8 mouse cellular contexts compared by ENCODE assay signal in the genomic region with DNA sequence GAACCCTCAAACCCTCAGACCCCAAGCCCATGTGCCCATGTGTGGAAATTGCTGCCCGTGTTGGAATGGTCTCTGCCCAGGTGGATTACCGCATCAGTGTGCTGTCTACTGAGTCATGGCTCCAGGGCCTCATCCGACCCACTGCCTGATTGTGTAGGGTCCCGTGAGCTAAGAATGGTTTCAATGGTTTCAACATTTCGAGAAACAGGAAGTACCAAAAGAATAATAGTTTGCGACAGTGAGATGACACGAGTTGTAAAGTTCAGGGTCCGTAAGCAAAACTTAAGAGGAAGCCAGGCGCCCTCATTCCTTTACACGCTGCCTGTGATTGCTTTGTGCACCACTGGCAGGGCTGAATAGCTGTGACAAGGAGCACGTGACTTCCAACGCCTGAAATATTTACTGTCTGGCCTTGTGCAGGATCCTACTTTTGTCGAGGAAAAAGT. TPM values are rescaled to one million over a fixed set of nuclear protein-coding genes. Genes with fewer than 3 reads are reported as not detected.
DNase-seq lines count a peak whose midpoint lies in the region; ATAC-seq and TF ChIP-seq lines count a peak whose summit lies in the region.

No protein-coding gene starts in this region.

- peaks cover 21% of the 10 kb centered on the region for H3K4me1 ChIP-seq in cerebellum, adult 2 months (ENCODE audit: control insufficient read depth, insufficient read depth, low read length)
- peaks cover 33% of the 10 kb centered on the region for H3K4me1 ChIP-seq in forebrain, embryonic 16.5 days (replicated peaks; ENCODE audit: control insufficient read depth, insufficient read depth, low read length)
- H3K4me1 ChIP-seq in liver, embryonic 15.5 days (replicated peaks) = peaks cover 33% of the 10 kb centered on the region

- intact Hi-C loops in gastrocnemius, postnatal 36 days (cut with DNase I) = no loop called here

- H3K27ac ChIP-seq in cerebellum, adult 2 months (ENCODE audit: insufficient read depth, low read length) = peak overlapping the region; percentile 53
- H3K27ac ChIP-seq in forebrain, embryonic 16.5 days (ENCODE audit: low read length) = no peak overlapping the region; the same call in 1 of the 2 replicates
- H3K27ac ChIP-seq in liver, embryonic 15.5 days (replicated peaks) = peak overlapping the region; percentile 68

- H3K9ac ChIP-seq in forebrain, embryonic 16.5 days (replicated peaks; ENCODE audit: low read depth, low read length) = no peak overlapping the region
- H3K9ac ChIP-seq in liver, embryonic 15.5 days = no peak overlapping the region

- H3K36me3 ChIP-seq in forebrain, embryonic 16.5 days (ENCODE audit: control insufficient read depth, insufficient read depth) = no peaks in the 10 kb centered on the region
- H3K36me3 ChIP-seq in liver, embryonic 15.5 days (replicated peaks) = no peaks in the 10 kb centered on the region
- no peaks in the 10 kb centered on the region for H3K36me3 ChIP-seq in splenic B cell, adult 2 months (ENCODE audit: control insufficient read depth, insufficient read depth, low read length, poor library complexity, severe bottlenecking)

- TF ChIP-seq POLR2A in cerebellum, adult 2 months (IDR thresholded peaks at IDR 0.05; ENCODE audit: borderline replicate concordance, insufficient read depth, low read length) = no peak

- no peaks in the 10 kb centered on the region for H3K9me3 ChIP-seq in forebrain, embryonic 16.5 days (ENCODE audit: control insufficient read depth, low read length)
- no peaks in the 10 kb centered on the region for H3K9me3 ChIP-seq in liver, embryonic 15.5 days (replicated peaks)

- H3K4me3 ChIP-seq in cerebellum, adult 2 months (replicated peaks; ENCODE audit: insufficient read depth, low read depth, low read length) = no peak overlapping the region
- no peak overlapping the region for H3K4me3 ChIP-seq in forebrain, embryonic 16.5 days (replicated peaks; ENCODE audit: low read length)
- H3K4me3 ChIP-seq in liver, embryonic 15.5 days (replicated peaks) = no peak overlapping the region

- 71% methylated on average over 13 of the region's 13 CpGs for WGBS in cerebellum, adult 2 months
- 40% methylated on average over 13 of the region's 13 CpGs for WGBS in forebrain, embryonic 16.5 days
- WGBS in liver, embryonic 15.5 days (ENCODE audit: insufficient replicate concordance) = 10% methylated on average over 13 of the region's 13 CpGs

- DNase-seq in cerebellum, adult 2 months = no peak
- no peak for DNase-seq in cerebellum, adult 9-11 months
- DNase-seq in B cell, adult 2 months = peak; percentile 69 to 70
- DNase-seq in splenic B cell, adult 2 months (ENCODE audit: low read depth, low spot score) = peak; percentile 76
- no peak for DNase-seq in gastrocnemius, postnatal 36 days
- DNase-seq in layer of hippocampus, postnatal 10 days (ENCODE audit: low spot score in 2 of 2) = no peak

- TF ChIP-seq CTCF in cerebellum, adult 2 months (IDR thresholded peaks at IDR 0.05; ENCODE audit: borderline replicate concordance, insufficient read depth, low read depth, low read length) = no peak

- H3K27me3 ChIP-seq in cerebellum, adult 2 months (ENCODE audit: control insufficient read depth, insufficient read depth, low read length) = no peaks in the 10 kb centered on the region
- peaks cover 21% of the 10 kb centered on the region for H3K27me3 ChIP-seq in forebrain, embryonic 16.5 days (replicated peaks; ENCODE audit: control insufficient read depth, insufficient read depth, low read length)
- H3K27me3 ChIP-seq in liver, embryonic 15.5 days = peaks cover 97% of the 10 kb centered on the region
- H3K27me3 ChIP-seq in splenic B cell, adult 2 months (ENCODE audit: control insufficient read depth, insufficient read depth, low read length, poor library complexity, severe bottlenecking) = no peaks in the 10 kb centered on the region

- peak overlapping the region; percentile 43 for H3K4me2 ChIP-seq in forebrain, embryonic 16.5 days (ENCODE audit: low read length)
- H3K4me2 ChIP-seq in liver, embryonic 15.5 days = peak overlapping the region; percentile 44

- no peak for ATAC-seq in forebrain, embryonic 16.5 days
- peak; percentile 47; the same call in 1 of the 2 replicates for ATAC-seq in liver, embryonic 15.5 days (ENCODE audit: insufficient read depth)

RNA-seq across cellular contexts. Expression of a gene that starts 3.5 kb away (rescaled TPM):
- polyA plus RNA-seq in cerebellum, adult 2 months (2012; rRNA removed) = 716 and 832 TPM in 2 replicates
- 28.7 and 33.6 TPM in 2 replicates for polyA plus RNA-seq in forebrain, embryonic 16.5 days (2015; fragmentation: Nextera tagmentation; extraction: Ambion mirVana)
- 21.2 and 26.6 TPM in 2 replicates for polyA plus RNA-seq in liver, embryonic 15.5 days (2015; fragmentation: Nextera tagmentation; extraction: Ambion mirVana)
- 10 to 100 TPM; 28.1 to 35.5 TPM for total RNA-seq in gastrocnemius, postnatal 36 days (2021)
- total RNA-seq in layer of hippocampus, postnatal 10 days (2021) = 100 to 1,000 TPM; 313 to 336 TPM

RNA-seq across cellular contexts. Expression of a gene that starts 26.6 kb away (rescaled TPM):
- polyA plus RNA-seq in cerebellum, adult 2 months (2012; rRNA removed) = not detected in 2 replicates
- 0.37 and 0.46 TPM in 2 replicates for polyA plus RNA-seq in forebrain, embryonic 16.5 days (2015; fragmentation: Nextera tagmentation; extraction: Ambion mirVana)
- 0.89 and 1.1 TPM in 2 replicates for polyA plus RNA-seq in liver, embryonic 15.5 days (2015; fragmentation: Nextera tagmentation; extraction: Ambion mirVana)
- not detected for total RNA-seq in gastrocnemius, postnatal 36 days (2021)
- not detected for total RNA-seq in layer of hippocampus, postnatal 10 days (2021)

RNA-seq across cellular contexts. Expression of a gene that starts 40.0 kb away (rescaled TPM):
- 77.8 and 78.9 TPM in 2 replicates for polyA plus RNA-seq in cerebellum, adult 2 months (2012; rRNA removed)
- 256 and 290 TPM in 2 replicates for polyA plus RNA-seq in forebrain, embryonic 16.5 days (2015; fragmentation: Nextera tagmentation; extraction: Ambion mirVana)
- polyA plus RNA-seq in liver, embryonic 15.5 days (2015; fragmentation: Nextera tagmentation; extraction: Ambion mirVana) = 15.2 and 17.1 TPM in 2 replicates
- total RNA-seq in gastrocnemius, postnatal 36 days (2021) = 1 to 10 TPM; 1.4 to 4.3 TPM
- 10 to 100 TPM; 44.3 to 49.4 TPM for total RNA-seq in layer of hippocampus, postnatal 10 days (2021)

RNA-seq across cellular contexts. Expression of a gene that starts 45.1 kb away (rescaled TPM):
- 2.0 TPM in 2 replicates for polyA plus RNA-seq in cerebellum, adult 2 months (2012; rRNA removed)
- polyA plus RNA-seq in forebrain, embryonic 16.5 days (2015; fragmentation: Nextera tagmentation; extraction: Ambion mirVana) = 2.4 and 2.6 TPM in 2 replicates
- 0.13 TPM in 1 of 2 replicates, not detected in the other for polyA plus RNA-seq in liver, embryonic 15.5 days (2015; fragmentation: Nextera tagmentation; extraction: Ambion mirVana)
- not detected for total RNA-seq in gastrocnemius, postnatal 36 days (2021)
- total RNA-seq in layer of hippocampus, postnatal 10 days (2021) = 10 to 100 TPM; 20.0 to 21.3 TPM

RNA-seq across cellular contexts. Expression of a gene that starts 52.2 kb away (rescaled TPM):
- polyA plus RNA-seq in cerebellum, adult 2 months (2012; rRNA removed) = 1.3 and 1.7 TPM in 2 replicates
- 1.3 and 1.9 TPM in 2 replicates for polyA plus RNA-seq in forebrain, embryonic 16.5 days (2015; fragmentation: Nextera tagmentation; extraction: Ambion mirVana)
- polyA plus RNA-seq in liver, embryonic 15.5 days (2015; fragmentation: Nextera tagmentation; extraction: Ambion mirVana) = 1.1 and 1.3 TPM in 2 replicates
- 1 to 10 TPM; 3.9 to 5.7 TPM for total RNA-seq in gastrocnemius, postnatal 36 days (2021)
- total RNA-seq in layer of hippocampus, postnatal 10 days (2021) = 10 to 100 TPM; 10.4 to 11.6 TPM

Comparison
In these comparisons a context has a peak if more than half of its experiments do, and no peak if none do; other contexts are left out.
1. DNase-seq: peak in B cell, adult 2 months (2 of 2) and splenic B cell, adult 2 months (single experiment); none in cerebellum, adult 2 months (0 of 2), cerebellum, adult 9-11 months (single experiment), gastrocnemius, postnatal 36 days (0 of 2) and layer of hippocampus, postnatal 10 days (0 of 2).
2. RNA of a gene that starts 3.5 kb away (polyA plus RNA-seq): 716 to 832 TPM in cerebellum, adult 2 months; 28.7 to 33.6 TPM in forebrain, embryonic 16.5 days and 21.2 to 26.6 TPM in liver, embryonic 15.5 days; every median in the first group is over 10 times any median in the second.